Mouse (Mus musculus) hindbrain, embryonic 11.5 days (tissue): ENCODE results near the gene Pla2g4e. TPM values are rescaled to one million over a fixed set of nuclear protein-coding genes. Genes with fewer than 3 reads are reported as not detected.
A peak's percentile ranks its signal among the peaks of the same experiment; 100 is the strongest.

ENCODE experiments used
- ATAC-seq: fragments of 200-750 bp; cut with Nextera tagmentation; 2 replicates; pipeline ENCODE4 v1.8.0; 2017; ENCODE audit warnings: mild to moderate bottlenecking, moderate TSS enrichment, moderate library complexity; ENCODE audit not compliant: low FRiP score
- DNase-seq: peaks from one replicate; pipeline ENCODE4 v3.0.0-alpha.2; 2015; ENCODE audit warnings: low spot score
- H3K27ac ChIP-seq: fragments of 300-500 bp; sonication (generic); 2 replicates; pipeline ENCODE4 v1.5.1; 2014; ENCODE audit warnings: mild to moderate bottlenecking, low read depth, low read length
- H3K27me3 ChIP-seq: fragments of 300-500 bp; sonication (generic); 2 replicates; pipeline ENCODE4 v1.6.1; 2014; ENCODE audit warnings: mild to moderate bottlenecking, low read length, moderate library complexity, mixed read lengths; ENCODE audit not compliant: control insufficient read depth, insufficient read depth
- H3K36me3 ChIP-seq: fragments of 300-500 bp; sonication (generic); 2 replicates; pipeline ENCODE4 v1.6.1; 2014; ENCODE audit warnings: mild to moderate bottlenecking, low read length, moderate library complexity, mixed read lengths; ENCODE audit not compliant: control insufficient read depth, insufficient read depth
- H3K4me1 ChIP-seq: fragments of 300-500 bp; sonication (generic); replicated peaks from 2 replicates; pipeline ENCODE4 v1.6.1; 2014; ENCODE audit warnings: low read length, mixed read lengths; ENCODE audit not compliant: control insufficient read depth, insufficient read depth
- H3K4me2 ChIP-seq: fragments of 300-500 bp; sonication (generic); replicated peaks from 2 replicates; pipeline ENCODE4 v1.6.1; 2014; ENCODE audit warnings: mild to moderate bottlenecking, low read depth, low read length
- H3K4me3 ChIP-seq: fragments of 300-500 bp; sonication (generic); 2 replicates; pipeline ENCODE4 v1.5.1; 2014; ENCODE audit warnings: low read depth, low read length
- H3K9ac ChIP-seq: fragments of 300-500 bp; sonication (generic); 2 replicates; pipeline ENCODE4 v1.6.1; 2014; ENCODE audit warnings: low read depth, low read length
- H3K9me3 ChIP-seq: fragments of 300-500 bp; sonication (generic); 2 replicates; pipeline ENCODE4 v1.6.1; 2016; ENCODE audit warnings: low read length; ENCODE audit not compliant: control insufficient read depth
- WGBS: fragments of 180-500 bp; shearing (Covaris S2); extraction: QIAGEN DNeasy Blood & Tissue Kit; methylation state at CpG from one replicate; pipeline ENCODE4 v1.1.7; 2014; 5-methylcytosine and 5-hydroxymethylcytosine counted together
- polyA plus RNA-seq: library from polyadenylated mRNA; unstranded; fragments of >200 nt; fragmentation: Nextera tagmentation; extraction: Ambion mirVana; gene quantifications from 2 replicates; pipeline ENCODE4 v1.2.1, GENCODE M21; 2014

Gene Pla2g4e
- polyA plus RNA-seq, 1 experiment from 2014 or later = 0.31 TPM

- no peak for ATAC-seq
- Histone ChIP-seq H3K27ac (no peak overlapping the region), H3K27me3 (no peaks in the 10 kb centered on the region), H3K4me3 (no peak overlapping the region), H3K36me3 (no peaks in the 10 kb centered on the region), H3K9me3 (no peaks in the 10 kb centered on the region), H3K9ac (no peak overlapping the region), H3K4me1 (no peaks in the 10 kb centered on the region), H3K4me2 (no peak overlapping the region)
- peak; percentile 75 for DNase-seq
- 20% methylated on average over 8 of the region's 8 CpGs for WGBS
Measured at GRCm38 (mm10) chr2:120279961-120280360, 34.8 kb upstream of the Pla2g4e start.

- Histone ChIP-seq H3K27me3 (no peaks in the 10 kb centered on the region), H3K4me1 (no peaks in the 10 kb centered on the region), H3K27ac (no peak overlapping the region), H3K36me3 (no peaks in the 10 kb centered on the region), H3K4me3 (no peak overlapping the region), H3K4me2 (no peak overlapping the region), H3K9ac (no peak overlapping the region), H3K9me3 (no peaks in the 10 kb centered on the region)
- ATAC-seq (no peak), DNase-seq (no peak)
- 73% methylated on average over 4 of the region's 4 CpGs for WGBS
Measured at GRCm38 (mm10) chr2:120276951-120277350, 31.8 kb upstream of the Pla2g4e start.

GRCm38 (mm10) chr2:120268635-120269034 lies 23.5 kb upstream of the Pla2g4e start:
- no peak overlapping the region for H3K9ac ChIP-seq
- H3K4me1 ChIP-seq = no peaks in the 10 kb centered on the region
- no peak overlapping the region for H3K4me2 ChIP-seq
- WGBS = 9% methylated on average over 9 of the region's 9 CpGs
- H3K27ac ChIP-seq = no peak overlapping the region
- DNase-seq (peak; percentile 44), ATAC-seq (no peak)
- H3K36me3 ChIP-seq = no peaks in the 10 kb centered on the region
- no peaks in the 10 kb centered on the region for H3K9me3 ChIP-seq
- H3K4me3 ChIP-seq = no peak overlapping the region
- no peaks in the 10 kb centered on the region for H3K27me3 ChIP-seq

- H3K36me3 ChIP-seq = no peaks in the 10 kb centered on the region
- 72% methylated on average over 6 of the region's 6 CpGs for WGBS
- no peak for DNase-seq
- H3K4me3 ChIP-seq = no peak overlapping the region
- ATAC-seq = no peak
- H3K9me3 ChIP-seq = no peaks in the 10 kb centered on the region
- no peak overlapping the region for H3K4me2 ChIP-seq
- no peaks in the 10 kb centered on the region for H3K27me3 ChIP-seq
- no peak overlapping the region for H3K27ac ChIP-seq
- no peak overlapping the region for H3K9ac ChIP-seq
- H3K4me1 ChIP-seq = no peaks in the 10 kb centered on the region
Measured at GRCm38 (mm10) chr2:120265523-120265922, 20.4 kb upstream of the Pla2g4e start.

- H3K36me3 ChIP-seq = no peaks in the 10 kb centered on the region
- H3K4me1 ChIP-seq = no peaks in the 10 kb centered on the region
- DNase-seq = peak; percentile 10
- no peak overlapping the region for H3K4me3 ChIP-seq
- no peak for ATAC-seq
- no peak overlapping the region for H3K9ac ChIP-seq
- H3K9me3 ChIP-seq = no peaks in the 10 kb centered on the region
- no peaks in the 10 kb centered on the region for H3K27me3 ChIP-seq
- H3K4me2 ChIP-seq = no peak overlapping the region
- WGBS = 68% methylated on average over 10 of the region's 10 CpGs
- no peak overlapping the region for H3K27ac ChIP-seq
Measured at GRCm38 (mm10) chr2:120264858-120265257, 19.7 kb upstream of the Pla2g4e start.

- DNase-seq (no peak), ATAC-seq (no peak)
- no peak overlapping the region for H3K27ac ChIP-seq
- H3K9me3 ChIP-seq = no peaks in the 10 kb centered on the region
- no peak overlapping the region for H3K4me2 ChIP-seq
- no peaks in the 10 kb centered on the region for H3K27me3 ChIP-seq
- no peaks in the 10 kb centered on the region for H3K36me3 ChIP-seq
- WGBS = 19% methylated on average over 1 of the region's 1 CpGs
- no peak overlapping the region for H3K9ac ChIP-seq
- H3K4me3 ChIP-seq = no peak overlapping the region
- H3K4me1 ChIP-seq = no peaks in the 10 kb centered on the region
Measured at GRCm38 (mm10) chr2:120262876-120263275, 17.7 kb upstream of the Pla2g4e start.

- Histone ChIP-seq H3K27ac (no peak overlapping the region), H3K4me1 (no peaks in the 10 kb centered on the region), H3K9me3 (no peaks in the 10 kb centered on the region), H3K9ac (no peak overlapping the region), H3K36me3 (no peaks in the 10 kb centered on the region), H3K4me3 (no peak overlapping the region), H3K27me3 (no peaks in the 10 kb centered on the region), H3K4me2 (no peak overlapping the region)
- DNase-seq = no peak
- ATAC-seq = no peak
- 74% methylated on average over 3 of the region's 3 CpGs for WGBS
Measured at GRCm38 (mm10) chr2:120261346-120261745, 16.2 kb upstream of the Pla2g4e start.

GRCm38 (mm10) chr2:120256259-120256658 lies 11.1 kb upstream of the Pla2g4e start:
- H3K4me1 ChIP-seq = no peaks in the 10 kb centered on the region
- no peak overlapping the region for H3K9ac ChIP-seq
- no peaks in the 10 kb centered on the region for H3K9me3 ChIP-seq
- H3K4me3 ChIP-seq = no peak overlapping the region
- ATAC-seq (no peak), DNase-seq (no peak)
- H3K27me3 ChIP-seq = no peaks in the 10 kb centered on the region
- H3K27ac ChIP-seq = no peak overlapping the region
- H3K4me2 ChIP-seq = no peak overlapping the region
- H3K36me3 ChIP-seq = no peaks in the 10 kb centered on the region

GRCm38 (mm10) chr2:120252644-120253043 lies 7.5 kb upstream of the Pla2g4e start:
- Histone ChIP-seq H3K9me3 (no peaks in the 10 kb centered on the region), H3K4me1 (no peaks in the 10 kb centered on the region), H3K27ac (no peak overlapping the region), H3K36me3 (no peaks in the 10 kb centered on the region), H3K4me2 (no peak overlapping the region), H3K9ac (no peak overlapping the region), H3K4me3 (no peak overlapping the region), H3K27me3 (no peaks in the 10 kb centered on the region)
- no peak for ATAC-seq
- no peak for DNase-seq
- 92% methylated on average over 6 of the region's 6 CpGs for WGBS
